Mouse (Mus musculus): ENCODE measurements at regions not wholly inside any gene's neighbourhood (a gene's known extent, or its start where the extent isn't known, plus 50 kb on each side); places are given as distances from the start of the nearest gene placed in this dataset.

- in situ Hi-C loops (cut with MboI, MseI) = no loop called here
Observed at GRCm38 (mm10) chr2:122863343-122863970, 98.4 kb downstream of the Sqor start.

DNA sequence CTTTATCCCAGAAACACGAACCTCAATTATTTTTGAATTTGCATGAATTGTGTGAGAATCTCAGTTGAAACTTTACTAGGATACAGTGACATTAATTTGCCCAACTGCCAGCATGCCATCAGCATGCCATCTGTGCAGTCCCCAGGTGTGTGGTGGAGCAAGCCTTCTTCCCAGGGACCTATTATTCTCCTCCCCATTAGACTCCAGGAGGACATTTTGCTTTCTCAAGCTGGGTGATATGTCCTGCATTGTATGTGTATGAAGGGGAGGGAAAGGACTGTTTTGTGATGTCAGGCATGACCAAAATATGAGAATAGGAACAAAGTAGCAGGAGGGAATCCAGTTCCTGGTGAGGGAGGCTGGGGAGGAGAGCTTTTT lies 98.9 kb downstream of the Sqor start:
- in situ Hi-C loops (cut with MboI, MseI) = no loop called here

- in situ Hi-C loops (cut with MboI, MseI) = loop anchor here (5.0 kb wide), 1 partner anchor 100 kb away; no protein-coding TSS in a partner anchor
Observed at GRCm38 (mm10) chr2:122887111-122887510, 122.1 kb downstream of the Sqor start.

GRCm38 (mm10) chr2:122887526-122887925 lies 122.5 kb downstream of the Sqor start:
- in situ Hi-C loops (cut with MboI, MseI) = loop anchor here (5.0 kb wide), 1 partner anchor 100 kb away; no protein-coding TSS in a partner anchor

- in situ Hi-C loops (cut with MboI, MseI) = no loop called here
Observed at GRCm38 (mm10) chr2:122905129-122906072, 140.4 kb downstream of the Sqor start.

DNA sequence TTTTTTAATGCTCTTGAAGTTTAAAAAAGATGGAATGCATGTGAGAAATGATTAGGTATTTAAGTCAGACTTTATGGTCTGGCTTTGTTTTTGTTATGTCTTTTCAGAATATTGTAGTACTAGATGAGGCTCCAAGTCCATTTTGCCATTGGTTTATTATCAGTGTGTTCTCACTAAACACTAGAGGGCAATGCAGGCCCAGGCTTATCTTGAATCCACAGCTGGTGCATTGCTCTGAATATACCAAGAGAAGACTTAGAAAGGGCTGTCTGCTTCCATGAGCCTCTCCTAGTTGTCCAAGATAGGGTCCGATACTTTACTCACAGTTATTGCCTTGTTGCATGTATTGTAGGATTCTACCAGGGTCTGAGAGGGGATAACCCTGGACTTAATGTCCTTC lies 151.7 kb downstream of the Sqor start:
- in situ Hi-C loops (cut with MboI, MseI) = no loop called here

DNA sequence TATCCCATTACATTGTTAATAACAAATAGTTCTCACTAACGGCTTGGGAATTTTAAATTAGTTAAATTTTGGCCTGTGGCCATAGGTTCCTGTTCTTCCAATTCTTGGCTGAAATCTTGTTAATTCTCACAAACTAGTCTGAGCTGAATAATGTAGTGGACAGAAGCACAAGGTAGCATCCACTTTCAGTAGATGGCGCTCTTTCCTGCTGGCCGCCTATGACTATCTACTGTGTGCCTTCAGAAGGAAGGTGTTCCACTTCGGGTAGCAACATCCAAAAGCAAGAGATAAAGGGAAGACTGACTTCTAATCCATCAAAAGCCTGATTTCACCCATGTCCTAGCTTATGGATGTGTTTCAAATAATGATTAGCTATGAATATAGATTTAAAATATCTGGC lies 172.9 kb downstream of the Sqor start:
- in situ Hi-C loops (cut with MboI, MseI) = no loop called here

DNA sequence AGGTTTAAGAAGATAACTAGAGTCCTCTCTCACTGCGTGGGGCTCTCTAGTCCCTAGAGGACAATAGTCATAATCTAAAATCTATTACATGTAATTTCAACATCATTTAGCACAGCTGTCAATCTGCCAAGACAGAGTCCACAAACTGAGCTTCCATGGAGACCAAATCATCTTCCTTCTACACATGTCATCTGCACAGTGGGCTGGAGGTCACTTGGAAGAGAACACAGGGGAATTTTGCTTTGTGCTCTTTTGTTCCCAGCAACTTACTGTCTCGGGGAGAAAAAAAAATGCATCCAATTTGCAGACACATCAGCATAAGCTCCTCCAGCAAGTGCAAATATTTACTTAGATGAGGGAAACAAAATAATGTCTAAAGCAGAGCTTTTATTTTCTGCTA lies 179.8 kb downstream of the Sqor start:
- in situ Hi-C loops (cut with MboI, MseI) = no loop called here

DNA sequence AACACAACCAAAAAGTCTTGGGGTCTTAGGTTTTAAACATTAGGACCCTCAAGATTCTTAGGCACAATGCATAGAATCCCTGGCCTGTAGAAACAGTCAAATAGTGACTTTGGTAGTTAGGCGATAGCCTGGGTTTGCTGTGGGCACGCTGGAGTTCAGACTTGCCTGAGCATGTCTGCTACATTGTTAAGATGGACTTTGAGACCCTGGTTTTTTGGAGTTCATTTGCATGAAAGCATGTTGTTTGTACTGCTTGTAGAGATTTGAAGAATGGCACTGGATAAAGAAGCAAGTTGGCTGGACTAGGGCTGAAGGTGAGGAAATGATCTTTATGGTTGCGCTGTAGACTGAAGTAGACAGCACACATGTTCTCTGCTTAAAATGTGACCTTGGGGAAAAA lies 180.9 kb downstream of the Sqor start:
- in situ Hi-C loops (cut with MboI, MseI) = no loop called here

DNA sequence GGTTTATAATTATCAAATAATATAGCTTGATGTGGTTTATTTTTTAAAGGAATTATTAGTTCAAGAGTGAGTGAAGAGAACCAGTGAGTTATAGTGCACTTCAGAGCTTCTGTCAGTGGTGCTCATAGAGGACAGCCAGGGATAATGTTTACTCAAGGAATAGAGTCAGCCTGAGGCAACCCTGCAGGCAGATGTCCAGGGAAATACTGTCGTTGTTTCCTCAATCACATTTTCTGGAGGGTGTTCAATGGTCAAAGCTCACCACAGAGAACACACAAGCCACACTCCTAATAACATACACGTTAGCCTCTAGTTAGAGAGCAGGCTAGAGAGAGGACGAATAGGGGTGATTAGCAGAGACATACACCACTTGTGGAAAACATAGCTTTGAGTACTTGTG lies 184.0 kb downstream of the Sqor start:
- in situ Hi-C loops (cut with MboI, MseI) = no loop called here

GRCm38 (mm10) chr2:122961701-122962100 lies 196.7 kb downstream of the Sqor start:
- in situ Hi-C loops (cut with MboI, MseI) = no loop called here

DNA sequence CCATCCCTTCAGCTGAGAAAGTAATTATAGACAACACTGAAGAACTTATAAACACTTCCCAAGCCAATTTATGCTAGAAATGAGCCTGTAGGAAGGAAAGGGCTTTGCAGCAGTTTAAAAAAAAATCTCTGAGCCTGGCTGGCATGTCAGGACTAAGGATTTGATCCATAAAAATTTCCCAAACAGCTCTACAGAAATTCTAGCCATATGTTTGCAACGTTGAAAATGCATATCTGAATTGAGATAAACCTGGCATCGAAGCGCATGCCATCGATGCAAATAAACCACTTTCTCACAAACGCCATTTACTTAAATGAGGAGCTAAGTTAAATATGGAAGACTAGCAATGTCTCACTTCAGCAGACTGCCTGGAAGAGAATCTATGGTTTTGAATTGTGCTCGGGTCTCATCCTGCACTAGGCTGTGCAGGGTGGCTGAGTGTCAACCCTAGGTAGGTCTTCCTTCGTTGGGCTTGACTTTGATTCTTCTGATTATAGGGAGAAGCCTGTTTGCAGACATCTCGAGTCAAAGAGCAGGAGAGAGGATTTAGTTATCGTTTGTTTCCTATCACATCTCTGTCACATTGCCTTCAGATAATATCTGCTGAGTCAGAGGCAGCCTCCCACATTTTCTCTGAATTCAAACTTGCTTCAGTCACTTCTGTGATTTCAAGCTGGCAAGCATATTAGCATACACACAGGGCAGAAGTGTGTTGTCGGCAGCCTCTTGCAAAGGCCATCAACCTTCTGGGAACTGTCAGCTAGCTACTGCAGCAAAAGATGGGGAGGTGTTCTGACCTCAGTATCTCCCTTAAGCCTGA lies 204.0 kb downstream of the Sqor start:
- in situ Hi-C loops (cut with MboI, MseI) = no loop called here
